In the genomic region with DNA sequence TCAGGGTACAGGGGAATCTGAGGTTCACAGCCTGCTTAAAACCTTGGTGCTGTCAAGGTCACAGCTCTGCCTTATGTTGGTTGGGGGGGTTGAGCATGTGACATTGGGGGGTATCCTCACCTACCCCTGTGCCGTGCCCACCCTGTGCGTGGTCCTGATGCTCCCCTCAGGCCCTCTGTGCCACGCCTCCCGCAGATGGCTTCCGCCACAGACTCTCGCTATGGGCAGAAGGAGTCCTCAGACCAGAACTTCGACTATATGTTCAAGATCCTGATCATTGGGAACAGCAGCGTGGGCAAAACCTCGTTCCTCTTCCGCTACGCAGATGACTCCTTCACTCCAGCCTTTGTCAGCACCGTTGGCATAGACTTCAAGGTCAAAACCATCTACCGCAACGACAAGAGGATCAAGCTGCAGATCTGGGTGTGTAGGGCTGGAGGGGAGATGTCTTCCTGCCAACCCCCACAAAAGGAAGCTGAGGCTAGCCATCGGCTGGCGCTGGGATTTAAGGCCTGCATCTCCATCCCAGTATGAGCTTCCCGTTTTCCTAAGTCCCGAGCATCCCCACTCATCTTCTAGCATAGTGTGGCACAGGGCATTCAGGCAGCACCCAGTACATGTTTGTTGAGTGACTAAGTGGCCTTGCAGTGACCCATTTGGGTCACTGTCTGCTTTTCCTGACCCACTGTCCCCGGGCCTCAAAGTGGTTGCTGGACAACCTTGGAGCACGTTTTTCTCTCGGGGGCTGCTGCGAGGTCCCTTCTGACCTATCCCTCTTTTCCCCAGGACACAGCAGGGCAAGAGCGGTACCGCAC, we compare ENCODE assay signal across 9 mouse cellular contexts. TPM values are rescaled to one million over a fixed set of nuclear protein-coding genes. Genes with fewer than 3 reads are reported as not detected.
DNase-seq lines count a peak whose midpoint lies in the region; ATAC-seq lines count a peak whose summit lies in the region.
"Had no signal": no experiment of that assay in that cellular context is flagged by ENCODE, and none has a peak within 500 bp of the region (broad histone marks: within the 10 kb centered on the region; RNA-seq: fewer than 3 reads in every experiment).

No protein-coding gene starts in this region.

- H3K4me1 ChIP-seq in hindbrain, embryonic 11.5 days (replicated peaks; ENCODE audit: control insufficient read depth, insufficient read depth, low read length) = peaks cover 2% of the 10 kb centered on the region
- H3K4me1 ChIP-seq in neural tube, embryonic 12.5 days = peaks cover 50% of the 10 kb centered on the region

- ATAC-seq in cerebellum, adult (ENCODE audit: insufficient number of reproducible peaks, low FRiP score, low TSS enrichment) = no peak
- ATAC-seq in hindbrain, embryonic 11.5 days (ENCODE audit: low FRiP score) = no peak
- no peak for ATAC-seq in neural tube, embryonic 12.5 days (ENCODE audit: low FRiP score, low read depth)

- no peak overlapping the region for H3K27ac ChIP-seq in hindbrain, embryonic 11.5 days (ENCODE audit: low read depth, low read length)
- H3K27ac ChIP-seq in neural tube, embryonic 12.5 days = no peak overlapping the region

- peak; percentile 23 to 35 for DNase-seq in cerebellum, adult 18-20 months
- peak; percentile 21 for DNase-seq in urinary bladder, adult 2 months (ENCODE audit: low spot score)
- DNase-seq in urinary bladder, postnatal 4 days (ENCODE audit: low spot score in 2 of 2) = no peak
- DNase-seq in hindbrain, embryonic 11.5 days (ENCODE audit: low spot score) = no peak
- DNase-seq in left cerebral cortex, postnatal 14 days (ENCODE audit: low spot score in 2 of 2) = peak; percentile 14 to 16
- DNase-seq in B cell, adult 2 months = no peak

- no peaks in the 10 kb centered on the region for H3K27me3 ChIP-seq in hindbrain, embryonic 11.5 days (ENCODE audit: control insufficient read depth, insufficient read depth, low read length)
- H3K27me3 ChIP-seq in neural tube, embryonic 12.5 days (replicated peaks) = no peaks in the 10 kb centered on the region

- intact Hi-C loops in left cerebral cortex, postnatal 14 days (cut with DNase I) = loop anchor here (10.0 kb wide), 1 partner anchor 51 kb away; the partner anchor contains the start of gene Iqcn

- peak overlapping the region; percentile 60 for H3K4me3 ChIP-seq in hindbrain, embryonic 11.5 days (ENCODE audit: low read depth, low read length)
- H3K4me3 ChIP-seq in neural tube, embryonic 12.5 days = peak overlapping the region; percentile 71

- no peaks in the 10 kb centered on the region for H3K9me3 ChIP-seq in hindbrain, embryonic 11.5 days (ENCODE audit: control insufficient read depth, low read length)
- no peaks in the 10 kb centered on the region for H3K9me3 ChIP-seq in neural tube, embryonic 12.5 days

- H3K36me3 ChIP-seq in hindbrain, embryonic 11.5 days (ENCODE audit: control insufficient read depth, insufficient read depth, low read length) = no peaks in the 10 kb centered on the region
- H3K36me3 ChIP-seq in neural tube, embryonic 12.5 days = peaks cover 25% of the 10 kb centered on the region

- 0 out of 2 replicates have a peak overlapping the region, but pooled peaks have one; percentile 66 for H3K9ac ChIP-seq in hindbrain, embryonic 11.5 days (ENCODE audit: low read depth, low read length)
- peak overlapping the region; percentile 86 for H3K9ac ChIP-seq in neural tube, embryonic 12.5 days

- 89% methylated on average over 24 of the region's 24 CpGs for WGBS in hindbrain, embryonic 11.5 days
- 84% methylated on average over 24 of the region's 24 CpGs for WGBS in neural tube, embryonic 12.5 days

- peak overlapping the region; percentile 62 for H3K4me2 ChIP-seq in hindbrain, embryonic 11.5 days (replicated peaks; ENCODE audit: low read depth, low read length)
- peak overlapping the region; percentile 95 for H3K4me2 ChIP-seq in neural tube, embryonic 12.5 days (replicated peaks)

RNA-seq across cellular contexts. Expression of gene Rab3a, which starts 1.4 kb away (rescaled TPM):
- polyA plus RNA-seq in urinary bladder, adult 2 months (2012; rRNA removed) = 34.1 and 35.3 TPM in 2 replicates
- 91.5 and 94.3 TPM in 2 replicates for polyA plus RNA-seq in hindbrain, embryonic 11.5 days (2014; fragmentation: Nextera tagmentation; extraction: Ambion mirVana)
- total RNA-seq in left cerebral cortex, postnatal 14 days (2021) = 100 to 1,000 TPM; 926 to 947 TPM
- polyA plus RNA-seq in neural tube, embryonic 12.5 days (2016; fragmentation: Nextera tagmentation; extraction: Ambion mirVana) = 184 and 199 TPM in 2 replicates

RNA-seq across cellular contexts. Expression of gene Mpv17l2, which starts 4.9 kb away (rescaled TPM):
- 38.2 and 41.9 TPM in 2 replicates for polyA plus RNA-seq in urinary bladder, adult 2 months (2012; rRNA removed)
- polyA plus RNA-seq in hindbrain, embryonic 11.5 days (2014; fragmentation: Nextera tagmentation; extraction: Ambion mirVana) = 38.7 and 40.6 TPM in 2 replicates
- total RNA-seq in left cerebral cortex, postnatal 14 days (2021) = 10 to 100 TPM; 36.3 to 36.5 TPM
- 45.0 and 51.2 TPM in 2 replicates for polyA plus RNA-seq in neural tube, embryonic 12.5 days (2016; fragmentation: Nextera tagmentation; extraction: Ambion mirVana)

RNA-seq across cellular contexts. Expression of gene Pik3r2, which starts 20.6 kb away (rescaled TPM):
- 57.3 and 66.0 TPM in 2 replicates for polyA plus RNA-seq in urinary bladder, adult 2 months (2012; rRNA removed)
- polyA plus RNA-seq in hindbrain, embryonic 11.5 days (2014; fragmentation: Nextera tagmentation; extraction: Ambion mirVana) = 31.5 and 36.5 TPM in 2 replicates
- total RNA-seq in left cerebral cortex, postnatal 14 days (2021) = 100 to 1,000 TPM; 162 to 174 TPM
- polyA plus RNA-seq in neural tube, embryonic 12.5 days (2016; fragmentation: Nextera tagmentation; extraction: Ambion mirVana) = 84.0 and 84.6 TPM in 2 replicates

RNA-seq across cellular contexts. Expression of gene Pde4c, which starts 32.3 kb away (rescaled TPM):
- 0.54 and 0.59 TPM in 2 replicates for polyA plus RNA-seq in urinary bladder, adult 2 months (2012; rRNA removed)
- 0.09 TPM in 1 of 2 replicates, not detected in the other for polyA plus RNA-seq in hindbrain, embryonic 11.5 days (2014; fragmentation: Nextera tagmentation; extraction: Ambion mirVana)
- total RNA-seq in left cerebral cortex, postnatal 14 days (2021) = 1 to 10 TPM; 1.0 to 1.7 TPM
- 0.19 and 0.41 TPM in 2 replicates for polyA plus RNA-seq in neural tube, embryonic 12.5 days (2016; fragmentation: Nextera tagmentation; extraction: Ambion mirVana)

RNA-seq across cellular contexts. Expression of gene Gm3336, which starts 37.5 kb away (rescaled TPM):
- polyA plus RNA-seq in urinary bladder, adult 2 months (2012; rRNA removed) = 0.46 and 0.56 TPM in 2 replicates
- not detected in 2 replicates for polyA plus RNA-seq in hindbrain, embryonic 11.5 days (2014; fragmentation: Nextera tagmentation; extraction: Ambion mirVana)
- not detected for total RNA-seq in left cerebral cortex, postnatal 14 days (2021)
- not detected in 2 replicates for polyA plus RNA-seq in neural tube, embryonic 12.5 days (2016; fragmentation: Nextera tagmentation; extraction: Ambion mirVana)
- polyA plus RNA-seq: C2C12 had no signal

Comparison
In these comparisons a context has a peak if more than half of its experiments do, and no peak if none do; other contexts are left out.
1. DNase-seq: peak in cerebellum, adult 18-20 months (2 of 2), urinary bladder, adult 2 months (single experiment) and left cerebral cortex, postnatal 14 days (2 of 2); none in urinary bladder, postnatal 4 days (0 of 2), hindbrain, embryonic 11.5 days (single experiment) and B cell, adult 2 months (0 of 2).